Comparison of ENCODE assay signal across 27 mouse cellular contexts in genomic region chr6:41553356-41554010, GRCm38 (mm10). TPM values are rescaled to one million over a fixed set of nuclear protein-coding genes. Genes with fewer than 3 reads are reported as not detected.
DNase-seq lines count a peak whose midpoint lies in the region; ATAC-seq and TF ChIP-seq lines count a peak whose summit lies in the region.
"Had no signal": no experiment of that assay in that cellular context is flagged by ENCODE, and none has a peak within 500 bp of the region (broad histone marks: within the 10 kb centered on the region; RNA-seq: fewer than 3 reads in every experiment).

No protein-coding gene starts in this region.

- no peak for TF ChIP-seq POLR2A in thymus, adult 2 months (IDR thresholded peaks at IDR 0.05; ENCODE audit: control insufficient read depth, extremely low read depth, insufficient read depth, low read length, poor library complexity)

- H3K4me3 ChIP-seq in thymus, adult 2 months (ENCODE audit: control insufficient read depth, insufficient read depth, low read length): no peak overlapping the region
- H3K4me3 ChIP-seq: forebrain, embryonic 12.5 days; heart, embryonic 10.5 days; hindbrain, embryonic 12.5 days; limb, embryonic 12.5 days; liver, embryonic 12.5 days; midbrain, embryonic 13.5 days; stomach, embryonic 15.5 days had no signal

- no peak for TF ChIP-seq CTCF in thymus, adult 2 months (IDR thresholded peaks at IDR 0.05; ENCODE audit: borderline replicate concordance, control insufficient read depth, extremely low read depth, insufficient read depth, low read length, poor library complexity)

- H3K27ac ChIP-seq in thymus, adult 2 months (ENCODE audit: control insufficient read depth, insufficient read depth, low read length): peak overlapping the region; percentile 100
- H3K27ac ChIP-seq: forebrain, embryonic 12.5 days; heart, embryonic 10.5 days; hindbrain, embryonic 12.5 days; limb, embryonic 12.5 days; liver, embryonic 12.5 days; midbrain, embryonic 13.5 days; stomach, embryonic 15.5 days had no signal

- WGBS in thymus, adult 2 months: 8% methylated on average over 5 of the region's 5 CpGs

- H3K4me1 ChIP-seq in thymus, adult 2 months (replicated peaks; ENCODE audit: control insufficient read depth, insufficient read depth, low read length): peaks cover 5% of the 10 kb centered on the region
- H3K4me1 ChIP-seq: forebrain, embryonic 12.5 days; heart, embryonic 10.5 days; hindbrain, embryonic 12.5 days; limb, embryonic 12.5 days; liver, embryonic 12.5 days; midbrain, embryonic 13.5 days; stomach, embryonic 15.5 days had no signal

- no peaks in the 10 kb centered on the region for H3K27me3 ChIP-seq in thymus, adult 2 months (ENCODE audit: control insufficient read depth, insufficient read depth, low read length)
- H3K27me3 ChIP-seq: CH12.LX; forebrain, embryonic 12.5 days; hindbrain, embryonic 12.5 days; limb, embryonic 12.5 days; liver, embryonic 12.5 days; midbrain, embryonic 13.5 days; stomach, embryonic 15.5 days had no signal

- DNase-seq in CD4-positive helper T cell, adult 2 months (ENCODE audit: low read depth, low spot score): peak; percentile 88
- peak; percentile 84 for DNase-seq in CD4-positive, CD25-positive, alpha-beta regulatory T cell, adult 2 months (ENCODE audit: low read depth, low spot score)
- DNase-seq in thymus, adult 2 months: peak; percentile 70
- DNase-seq in adrenal gland, postnatal 36 days: no peak
- DNase-seq in right cerebral cortex, adult 18-20 months: no peak
- no peak for DNase-seq in c-Kit-positive CD71-positive TER-119-positive erythroid progenitor cells, embryonic 14.5 days (ENCODE audit: low spot score)
- DNase-seq: cerebellum, adult 9-10 months; gastrocnemius, postnatal 36 days; heart, postnatal 14 days; kidney, adult 9 months; kidney, postnatal 4 days; retina, postnatal 1 day; right cerebral cortex, postnatal 4 days had no signal

- ATAC-seq in inflammation-experienced regulatory T-cells, adult 6 months: peak; percentile 39
- ATAC-seq: liver, embryonic 12.5 days; midbrain, embryonic 13.5 days had no signal

- H3K36me3 ChIP-seq in thymus, adult 2 months (ENCODE audit: control insufficient read depth, insufficient read depth, low read length): peaks cover 6% of the 10 kb centered on the region
- H3K36me3 ChIP-seq: forebrain, embryonic 12.5 days; heart, embryonic 10.5 days; hindbrain, embryonic 12.5 days; limb, embryonic 12.5 days; liver, embryonic 12.5 days; midbrain, embryonic 13.5 days; stomach, embryonic 15.5 days had no signal

RNA-seq across cellular contexts. Expression of gene Prss2, which starts 31.9 kb away (rescaled TPM):
- 1 to 10 TPM in 2 of 3 experiments, under 1 TPM in 1; 0.45 to 4.0 (median 2.7) TPM for polyA plus RNA-seq in inflammation-experienced regulatory T-cells, adult 6 months (2017; shearing (Covaris generic))
- 9.8 and 13.8 TPM in 2 replicates for polyA plus RNA-seq in thymus, adult 2 months (2012; rRNA removed)
- total RNA-seq in adrenal gland, postnatal 36 days (2021): not detected
- total RNA-seq: CH12.LX; common myeloid progenitor, adult 5-6 weeks; gastrocnemius, postnatal 36 days; heart, postnatal 14 days; layer of hippocampus, postnatal 10 days; MEL had no signal
- polyA plus RNA-seq: embryonic facial prominence, embryonic 11.5 days; forebrain, embryonic 12.5 days; heart, embryonic 10.5 days; hindbrain, embryonic 12.5 days; limb, embryonic 12.5 days; liver, embryonic 12.5 days; lung, embryonic 16.5 days; midbrain, embryonic 13.5 days had no signal

RNA-seq across cellular contexts. Expression of gene Ephb6, which starts 51.8 kb away (rescaled TPM):
- 10 to 100 TPM in 2 of 3 experiments, 1 to 10 TPM in 1; 9.4 to 20.7 (median 16.5) TPM for polyA plus RNA-seq in inflammation-experienced regulatory T-cells, adult 6 months (2017; shearing (Covaris generic))
- 277 and 293 TPM in 2 replicates for polyA plus RNA-seq in thymus, adult 2 months (2012; rRNA removed)
- total RNA-seq in adrenal gland, postnatal 36 days (2021): 10 to 100 TPM in 1 of 2 experiments, 1 to 10 TPM in 1; 4.4 to 19.0 TPM
- total RNA-seq: CH12.LX had no signal

Comparison
In these comparisons a context has a peak if more than half of its experiments do, and no peak if none do; other contexts are left out.
1. DNase-seq: peak in CD4-positive helper T cell, adult 2 months (single experiment), CD4-positive, CD25-positive, alpha-beta regulatory T cell, adult 2 months (single experiment) and thymus, adult 2 months (single experiment); none in adrenal gland, postnatal 36 days (0 of 2), right cerebral cortex, adult 18-20 months (single experiment) and c-Kit-positive CD71-positive TER-119-positive erythroid progenitor cells, embryonic 14.5 days (single experiment).
2. RNA of gene Ephb6, which starts 51.8 kb away (polyA plus RNA-seq): 277 to 293 TPM in thymus, adult 2 months; 9.4 to 20.7 TPM in inflammation-experienced regulatory T-cells, adult 6 months; every median in the first group is over 10 times any median in the second.